In genomic region chr2:128947962-128948588, GRCm38 (mm10) we compare ENCODE assay signal across 7 mouse cellular contexts. TPM values are rescaled to one million over a fixed set of nuclear protein-coding genes. Genes with fewer than 3 reads are reported as not detected.
DNase-seq lines count a peak whose midpoint lies in the region; ATAC-seq and TF ChIP-seq lines count a peak whose summit lies in the region.

No protein-coding gene starts in this region.

- no peaks in the 10 kb centered on the region for H3K4me1 ChIP-seq in bone marrow, adult 2 months (ENCODE audit: control insufficient read depth, insufficient read depth, low read length)
- no peaks in the 10 kb centered on the region for H3K4me1 ChIP-seq in lung, embryonic 14.5 days (ENCODE audit: insufficient read depth)

- TF ChIP-seq CTCF in bone marrow, adult 2 months (IDR thresholded peaks at IDR 0.05; ENCODE audit: control insufficient read depth, insufficient read depth, low read length): peak; percentile 44
- peak; percentile 87 for TF ChIP-seq CTCF in lung, embryonic 14.5 days (IDR thresholded peaks at IDR 0.05; ENCODE audit: low read depth)

- DNase-seq in left cerebral cortex, postnatal 14 days (ENCODE audit: low spot score in 2 of 2): peak; percentile 31 to 53
- DNase-seq in left cerebral cortex, adult 8-10 months (ENCODE audit: low spot score in 2 of 2): no peak
- peak; percentile 81 for DNase-seq in ES-CJ7 (ENCODE audit: low read depth, low spot score)
- peak; percentile 18 to 21 for DNase-seq in heart, adult 9 months (ENCODE audit: low spot score in 2 of 2)
- peak; percentile 90 for DNase-seq in lung, embryonic 14.5 days
- DNase-seq in right cerebral cortex, postnatal 10 days (ENCODE audit: low spot score in 2 of 2): no peak

- no peak overlapping the region for H3K4me2 ChIP-seq in lung, embryonic 14.5 days

- ATAC-seq in lung, embryonic 14.5 days (ENCODE audit: insufficient read depth): no peak

- H3K9me3 ChIP-seq in lung, embryonic 14.5 days (ENCODE audit: low read depth, low read length): no peaks in the 10 kb centered on the region

- no peaks in the 10 kb centered on the region for H3K27me3 ChIP-seq in lung, embryonic 14.5 days (ENCODE audit: insufficient read depth, low read length)

- no peaks in the 10 kb centered on the region for H3K36me3 ChIP-seq in lung, embryonic 14.5 days (ENCODE audit: insufficient read depth)

- WGBS in bone marrow, adult 2 months: 38% methylated on average over 6 of the region's 6 CpGs
- 31% methylated on average over 6 of the region's 6 CpGs for WGBS in lung, embryonic 14.5 days

- H3K4me3 ChIP-seq in bone marrow, adult 2 months (replicated peaks; ENCODE audit: control insufficient read depth, low read depth, low read length): no peak overlapping the region
- no peak overlapping the region for H3K4me3 ChIP-seq in lung, embryonic 14.5 days (ENCODE audit: low read depth, low read length)

- intact Hi-C loops in left cerebral cortex, postnatal 14 days (cut with DNase I): loop anchor here (2.0 to 10.0 kb wide), 3 partner anchors 17 to 487 kb away; no protein-coding TSS in a partner anchor

- H3K9ac ChIP-seq in lung, embryonic 14.5 days: no peak overlapping the region

- H3K27ac ChIP-seq in bone marrow, adult 2 months (ENCODE audit: control insufficient read depth, insufficient read depth, low read depth, low read length, poor library complexity): no peak overlapping the region
- H3K27ac ChIP-seq in lung, embryonic 14.5 days (ENCODE audit: low read depth): no peak overlapping the region

- no peak for TF ChIP-seq POLR2A in bone marrow, adult 2 months (IDR thresholded peaks at IDR 0.05; ENCODE audit: borderline replicate concordance, control insufficient read depth, low read depth, low read length)

RNA-seq across cellular contexts. Expression of gene Zc3h8, which starts 4.2 kb away (rescaled TPM):
- 1 to 10 TPM; 6.7 to 7.0 TPM for total RNA-seq in left cerebral cortex, postnatal 14 days (2021)
- 1 to 10 TPM; 3.9 to 7.5 (median 6.1) TPM for total RNA-seq in left cerebral cortex, adult 8-10 months (2022)
- 3.2 and 3.4 TPM in 2 replicates for polyA plus RNA-seq in bone marrow, adult 2 months (2011; ENCODE audit: insufficient read depth, insufficient read length, low replicate concordance, missing spikeins)
- polyA plus RNA-seq in lung, embryonic 14.5 days (2014; fragmentation: Nextera tagmentation; extraction: Ambion mirVana): 7.9 and 8.2 TPM in 2 replicates

RNA-seq across cellular contexts. Expression of gene Zc3h6, which starts 19.1 kb away (rescaled TPM):
- total RNA-seq in left cerebral cortex, postnatal 14 days (2021): 10 to 100 TPM; 11.4 to 13.3 TPM
- 10 to 100 TPM; 18.4 to 22.0 (median 19.5) TPM for total RNA-seq in left cerebral cortex, adult 8-10 months (2022)
- 2.0 and 2.3 TPM in 2 replicates for polyA plus RNA-seq in bone marrow, adult 2 months (2011; ENCODE audit: insufficient read depth, insufficient read length, low replicate concordance, missing spikeins)
- polyA plus RNA-seq in lung, embryonic 14.5 days (2014; fragmentation: Nextera tagmentation; extraction: Ambion mirVana): 1.3 and 1.6 TPM in 2 replicates

RNA-seq across cellular contexts. Expression of gene Gm10762, which starts 19.4 kb away (rescaled TPM):
- total RNA-seq in left cerebral cortex, postnatal 14 days (2021): 1 to 10 TPM; 7.3 to 7.4 TPM
- total RNA-seq in left cerebral cortex, adult 8-10 months (2022): 1 to 10 TPM; 3.3 to 5.3 (median 4.6) TPM
- polyA plus RNA-seq in bone marrow, adult 2 months (2011; ENCODE audit: insufficient read depth, insufficient read length, low replicate concordance, missing spikeins): 1.1 and 1.3 TPM in 2 replicates
- polyA plus RNA-seq in lung, embryonic 14.5 days (2014; fragmentation: Nextera tagmentation; extraction: Ambion mirVana): 15.8 and 16.7 TPM in 2 replicates

Comparison
In these comparisons a context has a peak if more than half of its experiments do, and no peak if none do; other contexts are left out.
1. DNase-seq: peak in left cerebral cortex, postnatal 14 days (2 of 2), ES-CJ7 (single experiment), heart, adult 9 months (2 of 2) and lung, embryonic 14.5 days (single experiment); none in left cerebral cortex, adult 8-10 months (0 of 2) and right cerebral cortex, postnatal 10 days (0 of 2).